Mouse (Mus musculus): ENCODE measurements around the gene Pip5k1b.

Gene Pip5k1b

GRCm38 (mm10) chr19:24542293-24542675, 13.4 kb downstream of the Pip5k1b start:
- DNase-seq: no peak

GRCm38 (mm10) chr19:24541669-24542292, 13.9 kb downstream of the Pip5k1b start:
- DNase-seq: no peak

DNA sequence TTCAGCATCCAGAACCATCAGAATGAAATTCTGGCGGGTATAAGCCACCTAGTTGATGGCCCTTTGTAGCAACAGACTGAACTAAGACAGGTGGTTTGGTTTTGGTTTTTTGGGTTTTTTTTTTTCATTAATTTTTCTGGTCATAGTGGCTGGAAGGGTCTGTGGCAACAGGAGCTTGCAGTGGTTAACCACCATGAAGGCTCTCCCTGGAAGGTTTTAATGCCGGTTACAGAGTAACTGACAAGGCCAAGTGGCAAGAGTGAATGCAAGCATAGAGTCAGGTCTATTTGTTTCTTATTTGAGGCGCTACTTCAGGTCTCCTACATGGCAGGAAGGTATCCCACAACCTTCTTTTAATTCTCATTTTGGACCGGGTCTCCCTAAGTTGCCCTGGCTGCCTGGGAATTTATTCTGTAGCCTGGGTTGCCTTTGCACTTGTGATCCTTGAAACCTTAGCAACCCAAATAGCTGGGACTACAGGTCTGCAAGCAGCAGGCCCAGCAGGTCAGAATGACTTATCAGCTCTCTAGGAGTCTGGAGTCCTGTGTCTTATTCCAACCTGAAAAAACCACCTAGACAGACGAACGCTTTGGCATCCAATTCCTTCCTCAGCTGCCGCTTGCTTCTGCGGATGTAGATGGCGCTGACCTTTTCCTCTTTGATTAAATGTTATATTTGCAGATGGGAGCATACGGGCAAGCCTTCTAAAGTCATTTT, 14.6 kb downstream of the Pip5k1b start:
- no peak for DNase-seq

DNA sequence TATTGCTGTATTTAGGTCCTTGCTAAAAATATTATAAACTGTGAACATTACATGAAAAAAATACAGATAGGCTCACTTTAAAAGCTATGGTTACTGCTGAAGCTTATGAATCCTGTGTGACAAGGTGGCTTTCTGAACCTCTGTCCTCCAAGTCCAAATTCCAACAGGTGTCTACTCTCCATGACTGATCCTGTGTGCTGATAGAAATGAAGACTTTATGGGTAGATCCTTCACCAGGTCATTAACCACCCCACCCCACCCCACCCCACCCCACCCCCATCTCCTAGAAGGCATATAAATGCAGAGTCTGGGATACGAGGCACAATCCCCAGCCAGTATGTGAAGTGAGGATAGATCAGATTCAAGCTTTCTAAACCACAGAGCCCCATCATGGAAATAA, 16.6 kb downstream of the Pip5k1b start:
- DNase-seq: no peak

GRCm38 (mm10) chr19:24538181-24538580, 17.5 kb downstream of the Pip5k1b start:
- no peak for DNase-seq

DNA sequence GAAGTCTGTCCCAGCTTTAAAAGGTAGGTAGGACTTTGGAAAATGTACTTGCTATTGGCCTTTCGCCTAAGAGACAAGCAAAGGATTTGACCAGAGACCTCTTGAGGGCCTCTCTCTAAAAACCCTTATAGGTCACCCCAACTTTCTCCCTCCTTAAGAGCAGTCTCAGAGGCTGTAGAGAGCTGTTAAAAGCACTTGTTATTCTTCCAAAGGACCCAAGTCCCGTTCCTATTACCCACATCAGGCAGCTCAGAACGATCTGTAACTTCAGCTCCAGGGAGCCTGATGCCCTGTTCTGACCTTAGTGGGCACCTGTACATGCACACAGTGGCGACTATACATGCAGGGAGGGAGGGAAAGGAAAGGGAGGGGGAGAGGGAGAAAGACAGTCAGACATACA, 18.0 kb downstream of the Pip5k1b start:
- DNase-seq: no peak

DNA sequence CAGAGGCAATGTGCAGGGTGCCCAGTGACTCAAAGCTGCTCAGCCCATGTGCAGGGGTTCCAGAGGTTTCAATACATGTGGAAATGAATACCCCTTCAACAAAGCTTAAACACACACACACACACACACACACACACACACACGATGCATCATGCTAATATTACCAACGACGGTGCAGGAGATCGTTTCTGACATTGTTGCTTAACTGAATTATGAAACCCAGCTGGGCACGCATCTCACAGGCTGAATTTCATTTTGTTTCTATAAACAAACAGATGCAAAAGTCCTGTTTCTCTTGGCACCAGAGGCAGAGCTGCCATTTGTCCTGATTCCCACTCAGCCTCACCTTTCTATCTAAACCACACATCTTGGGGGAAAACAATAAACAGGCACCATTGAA, 18.8 kb downstream of the Pip5k1b start:
- no peak for DNase-seq

DNA sequence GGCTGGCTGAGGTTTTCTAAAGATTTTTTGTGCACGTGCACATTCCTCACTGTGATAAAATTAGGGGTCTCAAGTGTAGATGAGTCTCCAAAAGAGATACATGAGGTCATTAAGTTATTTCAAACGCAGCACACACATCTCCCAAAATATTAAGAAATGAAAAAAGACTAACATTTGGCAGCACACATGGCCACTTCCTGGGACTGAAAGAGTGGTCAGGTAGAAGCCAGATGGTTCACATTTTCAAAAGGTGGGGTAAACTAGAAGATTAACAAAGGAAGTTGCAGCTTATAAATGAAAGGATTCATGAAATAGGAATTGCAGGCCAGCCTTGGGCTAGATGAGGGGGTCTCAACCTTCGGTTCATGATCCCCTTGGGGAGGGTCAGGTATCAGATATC, 19.4 kb downstream of the Pip5k1b start:
- DNase-seq: no peak

GRCm38 (mm10) chr19:24535161-24535560, 20.5 kb downstream of the Pip5k1b start:
- DNase-seq: no peak

DNA sequence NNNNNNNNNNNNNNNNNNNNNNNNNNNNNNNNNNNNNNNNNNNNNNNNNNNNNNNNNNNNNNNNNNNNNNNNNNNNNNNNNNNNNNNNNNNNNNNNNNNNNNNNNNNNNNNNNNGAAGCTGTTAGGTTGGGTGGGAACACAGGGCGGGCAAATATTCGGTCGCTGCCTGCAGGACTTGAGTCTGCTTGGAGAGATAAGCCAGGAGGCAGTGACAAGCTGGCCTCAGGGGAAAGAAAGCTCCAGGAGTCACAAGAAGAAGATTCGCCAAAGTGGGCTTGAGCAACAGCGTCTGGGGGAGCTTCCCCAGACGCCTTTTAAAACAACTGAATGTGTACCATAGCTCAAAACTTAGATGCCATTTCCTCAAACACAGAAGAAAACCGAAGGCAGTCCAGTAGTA, 20.9 kb downstream of the Pip5k1b start:
- DNase-seq: no peak

DNA sequence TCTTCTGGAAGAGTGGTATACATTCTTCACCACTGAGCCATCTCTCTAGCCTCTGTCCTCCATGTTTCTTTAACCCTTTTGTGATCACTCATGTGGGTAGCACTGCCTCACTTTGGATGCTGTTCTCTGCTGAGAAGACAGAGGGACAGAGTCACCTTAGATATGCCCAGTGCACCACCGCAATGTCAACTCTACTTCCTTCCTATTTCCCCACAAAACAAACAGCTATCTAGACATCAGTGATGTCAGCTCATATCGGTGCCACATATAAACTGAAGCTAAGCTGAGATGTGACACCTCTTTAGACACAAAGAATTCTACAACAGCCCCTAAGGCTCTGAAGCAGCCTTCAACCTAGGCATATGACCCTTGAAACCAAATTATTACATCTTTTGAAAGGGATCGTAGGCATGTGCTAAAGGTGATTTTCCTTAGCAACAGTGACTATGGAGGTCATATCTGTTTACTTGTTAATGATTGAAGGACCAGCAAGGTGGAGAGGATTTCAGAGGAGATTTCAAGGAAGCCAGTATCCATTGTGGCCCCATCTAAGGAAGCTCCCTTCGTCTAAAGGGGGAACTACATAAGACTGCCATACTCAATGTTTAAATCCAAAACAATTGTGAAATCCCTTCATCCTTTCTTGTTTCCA, 26.6 kb downstream of the Pip5k1b start:
- no peak for DNase-seq

DNA sequence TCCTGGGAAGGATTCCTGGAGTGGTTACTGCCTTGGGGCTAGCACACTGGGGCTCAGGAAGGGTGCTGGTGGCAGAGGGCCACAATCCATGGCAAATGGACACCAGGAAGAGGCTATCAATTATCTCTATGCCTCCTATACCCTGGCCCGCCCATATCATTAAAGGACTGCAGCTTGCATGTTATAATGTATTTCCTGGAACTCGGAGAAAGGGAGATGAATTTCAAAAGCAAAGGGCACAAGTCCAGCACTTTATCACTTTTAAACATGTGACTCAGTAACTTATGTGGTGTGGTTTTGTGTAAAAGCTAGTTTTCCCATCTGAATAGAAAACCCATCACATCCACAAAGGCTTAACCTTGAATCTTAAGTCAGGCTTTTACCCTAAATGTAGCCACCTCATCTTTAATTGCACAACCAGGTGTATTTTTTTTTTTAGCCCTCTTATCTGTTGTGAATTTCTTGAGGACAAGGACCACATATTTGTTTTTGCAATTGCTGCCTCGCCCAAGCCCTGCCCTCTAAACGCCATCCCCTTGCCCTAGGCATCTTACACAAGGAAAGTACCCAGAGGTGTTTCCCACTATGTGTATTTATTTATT, 27.4 kb downstream of the Pip5k1b start:
- DNase-seq: no peak

DNA sequence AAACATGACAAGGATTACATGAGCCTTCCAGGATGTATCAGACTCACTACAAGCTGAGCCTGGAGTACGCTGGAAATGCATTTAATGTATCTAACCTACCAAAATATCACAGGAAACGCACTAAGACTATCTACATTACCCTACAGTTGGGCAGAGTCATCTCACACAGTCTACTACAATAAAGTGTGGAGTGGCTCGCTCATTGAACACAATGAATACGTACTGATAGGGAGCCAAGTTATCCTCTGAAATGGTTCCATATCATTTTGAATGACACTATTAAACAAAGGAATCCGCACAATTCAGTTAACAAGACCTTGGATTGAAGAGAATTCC, 28.1 kb downstream of the Pip5k1b start:
- no peak for DNase-seq

DNA sequence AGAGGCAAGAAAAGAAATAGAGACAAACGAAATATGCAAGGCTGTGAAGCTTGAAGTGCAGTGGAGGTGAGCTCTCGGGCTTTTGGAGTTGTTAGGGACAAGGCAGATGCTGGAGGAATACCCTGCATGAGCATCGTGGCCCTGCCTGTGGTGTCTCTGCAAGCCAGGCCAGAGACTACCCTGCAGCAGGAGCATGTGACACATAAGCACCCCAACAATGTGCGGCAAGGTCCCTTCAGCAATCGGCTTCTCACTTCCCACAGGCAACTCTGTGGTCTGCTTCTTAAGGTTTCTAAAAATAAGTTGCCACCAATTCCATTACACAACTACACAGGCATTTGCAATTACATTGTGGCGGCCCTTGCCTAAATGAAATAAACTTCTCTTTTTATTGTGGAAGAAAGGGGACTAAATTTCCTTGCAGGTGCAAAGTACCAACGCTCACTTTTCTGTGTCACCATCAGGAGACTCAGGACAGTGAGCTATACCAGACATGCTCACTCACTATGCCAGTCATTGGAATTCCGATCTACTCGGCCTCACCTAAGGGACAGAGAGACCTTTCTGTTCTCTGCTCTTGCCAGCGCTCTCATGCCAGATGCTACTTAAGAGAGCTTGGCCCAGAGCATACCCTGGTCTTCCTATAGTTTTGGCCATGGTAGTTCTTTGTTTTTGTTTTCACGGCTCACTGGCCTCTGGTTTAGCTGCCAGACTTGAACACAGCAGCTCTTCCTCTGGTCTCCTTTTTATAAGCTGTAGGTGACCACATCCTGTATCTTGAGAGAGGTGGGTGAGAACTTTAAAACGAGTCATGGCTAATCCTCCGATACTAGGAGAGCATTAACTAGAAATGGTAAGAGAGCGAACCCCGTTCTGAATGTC, 28.7 kb downstream of the Pip5k1b start:
- no peak for DNase-seq

DNA sequence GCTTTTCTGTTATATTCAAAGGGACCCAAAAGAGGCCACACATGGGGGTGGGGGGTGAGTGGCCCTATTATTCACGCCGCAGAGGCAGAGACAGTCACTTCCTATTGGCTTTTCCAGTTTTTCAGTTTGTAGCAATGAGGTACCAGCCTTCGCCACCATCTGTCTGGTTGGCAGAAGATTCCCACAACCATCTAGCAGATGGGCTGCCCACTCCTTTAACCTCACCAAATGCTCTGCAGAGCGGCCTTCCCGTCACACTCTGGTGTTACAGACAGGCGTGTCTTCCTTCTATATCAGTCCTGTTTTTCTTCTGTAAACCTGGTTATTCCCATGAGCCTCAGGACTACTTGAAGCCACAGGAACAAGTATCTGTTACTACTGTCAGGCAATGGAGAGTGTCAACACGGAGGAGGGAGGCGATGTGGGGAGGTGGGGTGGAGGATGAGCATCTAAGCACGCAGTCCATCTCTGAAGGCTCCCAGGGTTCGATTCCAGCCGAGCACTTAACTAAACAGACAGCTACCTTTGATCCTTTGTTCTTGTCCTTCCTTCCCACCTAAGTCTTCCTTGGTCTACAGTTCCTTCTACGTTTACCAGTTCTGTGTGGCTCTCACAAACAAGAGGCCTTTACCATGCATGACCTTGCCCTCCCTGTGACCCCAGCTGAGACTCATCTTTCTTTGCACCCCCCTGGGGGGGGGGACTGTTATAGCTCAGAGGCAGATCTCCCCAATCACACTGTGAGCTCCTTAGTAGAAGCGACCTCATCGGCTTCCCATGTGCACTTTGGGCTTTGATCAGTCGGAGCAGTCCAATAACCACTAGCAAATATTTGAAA, 32.0 kb downstream of the Pip5k1b start:
- DNase-seq: peak; percentile 91 to 93

GRCm38 (mm10) chr19:24521997-24522396, 33.7 kb downstream of the Pip5k1b start:
- peak; percentile 42 to 45 for DNase-seq

GRCm38 (mm10) chr19:24521146-24521545, 34.5 kb downstream of the Pip5k1b start:
- no peak for DNase-seq

GRCm38 (mm10) chr19:24519732-24520409, 35.8 kb downstream of the Pip5k1b start:
- DNase-seq: no peak

GRCm38 (mm10) chr19:24518384-24518783, 37.3 kb downstream of the Pip5k1b start:
- no peak for DNase-seq

DNA sequence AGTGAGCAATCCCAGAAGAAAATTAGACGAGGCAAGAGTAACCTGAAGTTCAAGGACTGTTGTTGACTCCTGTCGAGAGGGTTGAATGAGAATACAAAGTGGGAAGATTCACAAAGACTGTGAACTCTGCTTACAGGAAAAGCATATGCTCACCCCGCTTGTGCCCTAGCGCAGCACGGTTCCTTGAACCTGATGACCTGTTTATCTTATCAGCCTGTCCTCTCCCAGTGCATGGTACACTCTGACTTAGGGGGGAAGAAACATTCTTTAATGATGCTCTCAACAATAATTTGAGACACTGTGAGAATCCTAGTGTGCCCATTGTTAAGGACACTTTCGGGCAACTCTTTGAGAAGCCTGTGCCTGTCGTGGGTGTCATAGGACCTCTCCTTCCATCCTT, 38.6 kb downstream of the Pip5k1b start:
- DNase-seq: no peak

DNA sequence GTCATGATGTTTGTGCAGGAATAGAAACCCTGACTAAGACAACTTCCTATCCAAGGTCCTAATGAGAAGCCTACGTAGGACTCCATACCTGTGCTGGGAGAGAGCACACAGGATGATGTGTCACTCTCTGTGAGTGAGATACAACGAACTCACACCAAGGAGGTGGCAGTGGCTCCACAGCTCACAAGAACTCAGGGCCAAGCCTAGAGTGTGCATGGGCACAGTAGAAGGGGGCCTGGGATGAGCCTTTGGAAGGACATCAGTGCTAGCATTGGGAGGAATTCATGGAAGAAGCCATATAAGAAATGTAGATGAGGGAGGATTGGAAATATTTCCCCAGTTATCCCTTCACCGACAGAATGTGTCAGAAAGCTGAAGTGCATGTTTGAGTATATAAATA, 39.7 kb downstream of the Pip5k1b start:
- DNase-seq: no peak
